Mouse (Mus musculus) cerebral cortex, adult 2 months (tissue): Measurements from ENCODE around the gene Cxcl3.

Experiments
- WGBS: fragments of 180-500 bp; shearing (Covaris S2); methylation state at CpG from one replicate; pipeline ENCODE4 v1.1.7; 2018; 5-methylcytosine and 5-hydroxymethylcytosine counted together

Gene Cxcl3

DNA sequence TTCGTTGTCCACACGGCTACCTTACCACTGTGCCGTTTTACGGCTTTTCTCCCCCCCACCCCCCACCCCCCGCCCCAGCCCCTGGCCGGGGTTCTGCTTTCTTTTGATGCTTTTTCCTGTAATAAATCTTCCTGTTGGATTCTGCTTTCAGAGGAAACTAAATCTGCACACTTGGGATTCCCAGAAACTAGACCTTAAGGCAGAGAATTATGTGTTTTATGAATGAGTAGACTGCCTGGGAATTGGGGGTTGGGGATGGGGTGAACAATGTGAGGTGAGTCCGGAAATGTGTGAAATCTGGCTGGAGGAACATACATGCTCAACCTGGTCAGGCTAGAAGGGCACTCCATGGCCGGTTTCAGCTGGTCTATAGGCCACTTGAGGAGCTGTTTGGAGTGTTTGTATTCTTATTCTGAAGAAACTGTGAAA, 4.2 kb downstream of the Cxcl3 start:
- 85% methylated on average over 8 of the region's 8 CpGs for WGBS

DNA sequence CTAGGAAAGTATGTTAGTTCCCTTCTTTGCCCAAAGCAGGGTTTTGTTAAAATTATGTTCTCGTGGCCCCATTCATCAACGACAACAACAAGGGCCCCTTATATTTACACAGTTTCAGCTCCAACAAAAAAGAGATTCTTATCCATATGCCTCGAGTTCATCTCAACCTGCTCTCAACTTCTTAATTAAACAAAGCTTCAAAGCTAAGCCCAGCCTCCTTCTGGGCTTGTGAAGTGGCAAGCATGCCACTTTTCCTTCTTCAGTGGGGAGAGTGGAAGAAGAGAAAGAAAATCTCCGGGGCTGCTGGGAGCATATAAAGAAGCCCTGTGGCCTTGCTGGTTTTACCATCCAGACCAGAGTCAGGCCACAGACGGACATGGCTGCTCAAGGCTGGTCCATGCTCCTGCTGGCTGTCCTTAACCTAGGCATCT, 8.3 kb downstream of the Cxcl3 start, which contains the start of gene Cxcl15:
Cxcl15 (plus strand) TSS at position 340 of the 431 bp plus-strand sequence.
- WGBS, result 61% methylated on average over 5 of the region's 5 CpGs

DNA sequence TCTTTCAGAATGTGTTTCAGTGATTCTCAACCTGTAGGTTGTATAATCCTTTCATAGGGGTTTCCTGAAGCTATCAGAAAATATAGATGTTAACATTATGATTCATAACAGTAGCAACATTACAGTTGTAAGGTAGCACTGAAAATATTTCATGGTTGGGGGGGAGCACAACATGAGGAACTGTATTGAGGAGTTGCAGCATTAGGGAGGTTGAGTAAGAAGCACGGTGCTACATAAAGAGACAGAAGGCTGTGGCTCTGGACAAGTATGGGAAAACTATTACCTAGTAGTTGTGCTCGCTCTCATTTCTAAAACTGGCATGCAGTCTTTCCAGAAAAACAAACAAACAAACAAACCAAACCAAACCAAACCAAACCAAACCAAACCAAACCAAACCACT, 9.5 kb downstream of the Cxcl3 start:
- WGBS, result 84% methylated on average over 2 of the region's 2 CpGs

DNA sequence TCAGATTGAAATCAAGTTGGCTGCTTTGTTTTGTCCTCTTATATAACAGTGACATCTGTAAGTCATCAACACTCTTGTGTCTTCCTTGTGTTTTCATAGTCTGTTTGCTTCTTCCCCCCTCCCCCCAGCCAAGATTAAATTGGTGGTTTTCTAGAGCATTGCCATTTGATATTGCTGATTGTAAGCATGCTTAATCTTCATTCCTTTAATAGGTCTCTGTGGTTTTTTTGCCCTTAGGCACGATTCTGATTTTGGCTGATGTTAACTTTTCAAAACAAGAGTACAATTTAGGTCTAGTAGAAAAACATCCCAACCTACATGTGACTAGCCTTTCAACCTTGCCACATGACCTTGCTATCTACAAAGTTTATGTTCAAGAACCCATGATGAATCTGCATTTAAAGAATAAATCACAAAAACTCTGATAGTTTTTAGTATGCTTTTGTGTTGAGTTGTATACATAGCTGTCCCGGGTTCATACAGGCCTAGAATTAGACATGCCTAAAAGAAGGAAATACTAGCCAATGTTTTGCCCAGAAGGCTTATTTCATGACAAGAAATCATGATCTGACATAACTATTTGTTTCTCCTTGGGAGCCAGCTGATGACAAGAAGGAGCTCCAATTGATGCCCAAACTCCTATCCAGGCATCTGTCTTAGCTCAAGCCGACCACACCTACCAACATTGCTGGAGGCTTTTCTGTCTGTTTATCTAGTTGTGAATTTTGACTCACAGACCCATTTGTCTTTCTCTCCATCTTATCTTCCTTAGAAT, 21.5 kb downstream of the Cxcl3 start:
- 84% methylated on average over 3 of the region's 3 CpGs for WGBS

DNA sequence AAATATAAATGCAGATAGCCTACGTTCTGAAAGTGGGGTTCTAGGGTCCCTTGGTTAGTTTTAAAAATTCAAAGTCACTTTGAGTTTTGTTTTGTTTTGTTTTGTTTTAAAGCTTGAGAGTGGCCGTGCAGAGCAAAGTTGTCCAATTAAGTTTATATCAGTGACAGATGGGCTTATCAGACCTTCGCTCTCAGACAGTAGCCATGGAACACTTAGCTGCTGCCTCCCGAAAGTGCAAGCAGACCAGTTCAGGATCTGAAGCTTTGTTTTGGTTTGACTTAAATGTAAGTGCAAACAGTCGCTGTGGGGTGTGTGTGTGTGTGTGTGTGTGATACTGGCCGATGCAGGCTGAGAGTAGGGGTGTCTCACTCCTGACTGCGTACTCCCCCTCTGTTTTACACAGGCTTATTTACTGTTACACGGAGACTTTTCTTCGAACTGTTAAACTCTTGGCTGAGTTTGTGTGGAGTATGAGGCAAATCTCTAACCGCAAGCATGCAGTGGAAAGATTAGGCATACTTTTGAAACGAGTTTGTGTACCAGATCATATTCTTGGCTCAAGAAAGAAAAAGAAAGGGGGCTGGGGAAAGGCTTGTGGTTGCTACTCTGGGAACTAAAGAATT, 46.4 kb downstream of the Cxcl3 start:
- WGBS, result 79% methylated on average over 11 of the region's 11 CpGs

DNA sequence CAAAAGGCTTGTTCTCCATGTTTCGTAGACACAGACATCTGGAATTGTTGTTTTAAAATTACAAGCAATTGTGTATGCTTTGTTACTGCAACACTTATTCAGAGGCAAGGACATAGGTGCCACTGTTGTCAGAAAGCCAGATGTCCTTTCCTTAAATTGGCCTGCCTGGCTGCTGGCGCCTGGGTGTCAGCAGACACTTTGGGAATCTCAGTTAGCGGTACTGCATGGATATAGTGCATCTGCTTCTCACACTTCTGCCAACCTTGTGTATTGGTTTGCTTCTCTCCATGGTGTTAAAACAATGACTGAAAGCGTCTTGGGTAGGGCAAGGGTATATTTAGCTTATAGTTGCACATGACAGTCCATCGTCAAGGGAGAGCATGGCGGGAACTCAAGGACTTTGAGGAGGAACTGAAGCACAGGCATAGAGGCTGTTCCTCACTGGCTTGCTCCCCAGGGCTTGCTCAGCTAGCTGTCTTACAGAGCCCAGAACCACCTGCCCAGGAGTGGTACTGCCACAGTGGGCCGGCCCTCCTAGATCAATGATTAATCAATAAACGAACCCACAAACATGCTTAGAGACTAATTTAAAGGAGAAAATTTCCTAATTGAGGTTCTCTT, 47.0 kb downstream of the Cxcl3 start:
- 82% methylated on average over 8 of the region's 8 CpGs for WGBS

DNA sequence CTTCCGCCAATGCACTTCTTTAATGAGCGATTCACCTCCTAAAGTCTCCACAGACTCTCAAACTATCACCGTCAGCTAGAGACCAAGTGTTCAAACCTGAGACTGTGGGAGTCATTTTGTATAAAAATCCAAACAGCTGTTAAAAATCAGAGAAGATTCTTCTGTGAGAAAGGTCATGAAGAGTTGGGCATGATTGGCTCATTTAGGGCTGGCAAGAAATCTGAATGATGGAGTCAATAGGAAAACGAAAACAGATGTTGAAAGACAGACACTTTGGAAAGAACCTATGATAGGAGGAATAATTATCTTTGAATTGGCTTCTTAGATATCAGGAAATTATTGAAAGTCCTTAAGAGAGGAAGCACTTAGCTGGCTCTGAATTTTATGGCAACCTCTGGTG, 48.5 kb downstream of the Cxcl3 start:
- 88% methylated on average over 4 of the region's 4 CpGs for WGBS

DNA sequence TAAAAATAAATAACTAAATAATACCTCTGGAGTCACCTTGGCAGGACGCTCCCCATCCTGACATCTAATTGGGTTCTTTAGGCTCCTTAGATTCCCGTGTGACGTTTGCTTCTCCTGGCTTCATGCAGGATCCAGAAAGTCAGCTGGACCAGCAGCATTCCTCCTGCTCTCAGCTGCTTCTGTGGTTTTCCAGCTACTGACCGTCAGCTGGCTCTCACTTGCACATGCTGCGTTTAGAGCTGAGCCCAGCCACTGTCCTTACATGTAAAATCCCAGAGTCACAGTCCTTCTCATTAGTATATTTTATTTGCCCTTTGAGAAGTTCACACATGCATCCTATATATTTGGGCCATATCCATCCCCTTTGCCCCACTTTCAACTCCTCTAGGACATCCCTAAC, 52.7 kb downstream of the Cxcl3 start:
- 87% methylated on average over 5 of the region's 5 CpGs for WGBS
